Mouse (Mus musculus) forebrain, postnatal 0 days (tissue): ENCODE measurements at regions not wholly inside any gene's neighbourhood (a gene's known extent, or its start where the extent isn't known, plus 50 kb on each side); places are given as distances from the start of the nearest gene placed in this dataset.

Experiments used
- ATAC-seq: fragments of 200-750 bp; cut with Nextera tagmentation; 2 replicates; pipeline ENCODE4 v1.8.0; 2017; ENCODE audit warnings: mild to moderate bottlenecking, moderate library complexity
- DNase-seq: peaks from one replicate; pipeline ENCODE4 v3.0.0-alpha.2; 2015
- H3K27ac ChIP-seq: fragments of 300-500 bp; sonication (generic); 2 replicates; pipeline ENCODE4 v1.5.1; 2014; ENCODE audit warnings: low read depth, mild to moderate bottlenecking, antibody characterized with exemption, low read length, moderate library complexity, mixed read lengths
- H3K27me3 ChIP-seq: fragments of 300-500 bp; sonication (generic); 2 replicates; pipeline ENCODE4 v1.6.1; 2014; ENCODE audit warnings: mild to moderate bottlenecking, low read length, mixed read lengths; ENCODE audit not compliant: insufficient read depth
- H3K36me3 ChIP-seq: fragments of 300-500 bp; sonication (generic); 2 replicates; pipeline ENCODE4 v1.6.1; 2014; ENCODE audit warnings: mild to moderate bottlenecking, moderate library complexity; ENCODE audit not compliant: insufficient read depth
- H3K4me1 ChIP-seq: fragments of 300-500 bp; sonication (generic); 2 replicates; pipeline ENCODE4 v1.6.1; 2014; ENCODE audit warnings: antibody characterized with exemption; ENCODE audit not compliant: insufficient read depth
- H3K4me2 ChIP-seq: fragments of 300-500 bp; sonication (generic); 2 replicates; pipeline ENCODE4 v1.6.1; 2014; ENCODE audit warnings: low read depth, mild to moderate bottlenecking, moderate library complexity
- H3K4me3 ChIP-seq: fragments of 300-500 bp; sonication (generic); 2 replicates; pipeline ENCODE4 v1.5.1; 2014; ENCODE audit warnings: low read depth, low read length, mixed read lengths
- H3K9ac ChIP-seq: fragments of 300-500 bp; sonication (generic); 2 replicates; pipeline ENCODE4 v1.6.1; 2014; ENCODE audit warnings: mild to moderate bottlenecking
- H3K9me3 ChIP-seq: fragments of 300-500 bp; sonication (generic); 2 replicates; pipeline ENCODE4 v1.6.1; 2016; ENCODE audit warnings: low read length
- CTCF ChIP-seq: sonication (generic); IDR thresholded peaks from 2 replicates; pipeline ENCODE4 v1.5.1; 2016; ENCODE audit warnings: antibody characterized with exemption, control low read depth, low read depth
- WGBS: fragments of 180-500 bp; shearing (Covaris S2); extraction: QIAGEN DNeasy Blood & Tissue Kit; methylation state at CpG from one replicate; pipeline ENCODE4 v1.1.7; 2014; 5-methylcytosine and 5-hydroxymethylcytosine counted together

DNA sequence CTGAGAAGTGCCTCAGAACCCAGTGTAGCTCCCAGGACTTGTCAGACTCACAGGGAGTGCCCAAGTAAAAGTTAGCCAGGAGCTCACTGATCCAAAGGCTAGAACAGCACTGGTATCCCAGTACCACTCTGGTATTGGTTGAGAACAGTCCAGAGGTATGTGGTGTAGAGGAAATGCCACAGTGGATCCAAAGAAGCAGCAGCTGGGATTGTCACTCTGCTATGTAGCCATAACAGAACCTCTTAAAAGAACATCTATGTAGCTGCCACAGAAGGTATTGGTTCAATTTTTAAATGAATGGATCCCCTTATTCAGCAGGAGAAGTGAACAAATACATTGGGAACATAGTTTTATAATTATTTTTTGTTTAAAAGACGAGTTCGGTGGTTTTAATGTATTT lies 86.8 kb upstream of the Tsc22d2 start:
- no peaks in the 10 kb centered on the region for H3K27me3 ChIP-seq
- WGBS: 87% methylated on average over 2 of the region's 2 CpGs
- H3K9me3 ChIP-seq: no peaks in the 10 kb centered on the region
- H3K4me2 ChIP-seq: no peak overlapping the region
- TF ChIP-seq CTCF: no peak
- H3K36me3 ChIP-seq: no peaks in the 10 kb centered on the region
- H3K9ac ChIP-seq: no peak overlapping the region
- no peak for DNase-seq
- no peak for ATAC-seq
- no peak overlapping the region for H3K27ac ChIP-seq
- no peak overlapping the region for H3K4me3 ChIP-seq
- H3K4me1 ChIP-seq: no peaks in the 10 kb centered on the region

GRCm38 (mm10) chr3:58330186-58330585 lies 84.3 kb upstream of the Tsc22d2 start:
- no peaks in the 10 kb centered on the region; the same call in 1 of the 2 replicates for H3K4me1 ChIP-seq
- H3K36me3 ChIP-seq: no peaks in the 10 kb centered on the region
- H3K9ac ChIP-seq: no peak overlapping the region
- ATAC-seq (peak; percentile 73), DNase-seq (peak; percentile 53)
- H3K4me3 ChIP-seq: no peak overlapping the region
- WGBS: 38% methylated on average over 2 of the region's 2 CpGs
- H3K27me3 ChIP-seq: no peaks in the 10 kb centered on the region
- H3K9me3 ChIP-seq: no peaks in the 10 kb centered on the region
- H3K4me2 ChIP-seq: no peak overlapping the region
- no peak for TF ChIP-seq CTCF
- H3K27ac ChIP-seq: no peak overlapping the region

DNA sequence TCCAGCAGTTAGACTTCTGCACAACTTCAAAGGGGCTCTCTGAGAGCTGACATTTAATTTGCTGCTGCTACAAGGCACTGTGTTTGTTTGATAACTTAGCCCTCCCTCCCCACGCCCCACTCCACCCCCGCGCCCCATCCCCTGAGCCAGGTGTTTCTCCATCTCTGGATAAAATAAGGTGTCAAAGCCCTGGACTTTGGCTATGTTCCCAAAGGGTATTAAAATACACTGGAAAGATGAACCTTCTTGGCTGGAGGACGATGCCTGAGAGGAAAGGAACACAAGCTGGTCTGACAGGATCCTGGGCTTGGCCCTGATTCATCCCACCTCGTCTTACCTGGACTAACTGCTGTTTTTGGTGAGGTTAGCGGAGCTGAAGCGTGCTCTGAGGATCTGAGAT lies 80.5 kb upstream of the Tsc22d2 start:
- no peak for DNase-seq
- no peak for ATAC-seq

DNA sequence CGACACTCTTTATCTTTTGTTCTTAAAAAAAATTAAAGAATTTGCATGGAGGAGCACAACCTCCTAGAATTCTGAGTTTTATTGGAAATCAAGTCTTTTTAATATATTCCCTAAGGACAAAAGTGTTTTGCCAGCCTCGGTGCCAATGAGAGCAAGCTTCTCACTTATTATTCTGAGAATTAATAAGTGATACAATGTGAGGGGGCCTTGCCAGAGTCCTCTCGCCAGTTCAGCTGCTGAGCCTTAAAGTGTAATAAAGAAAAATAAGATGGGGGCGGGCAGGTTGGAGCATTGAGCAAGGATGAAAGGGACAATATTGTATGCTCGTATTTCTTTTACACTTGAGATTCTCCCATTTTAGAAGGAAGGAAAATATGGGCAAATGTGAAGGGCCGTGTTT lies 79.2 kb upstream of the Tsc22d2 start:
- H3K36me3 ChIP-seq: no peaks in the 10 kb centered on the region
- H3K4me1 ChIP-seq: peaks cover 5% of the 10 kb centered on the region; the same call in 1 of the 2 replicates
- H3K9ac ChIP-seq: no peak overlapping the region
- no peaks in the 10 kb centered on the region for H3K9me3 ChIP-seq
- no peaks in the 10 kb centered on the region for H3K27me3 ChIP-seq
- ATAC-seq: no peak; the same call in 1 of the 2 replicates
- DNase-seq: peak; percentile 5
- H3K27ac ChIP-seq: no peak overlapping the region
- 32% methylated on average over 6 of the region's 6 CpGs for WGBS
- no peak overlapping the region for H3K4me3 ChIP-seq
- no peak overlapping the region for H3K4me2 ChIP-seq
- no peak for TF ChIP-seq CTCF

More for the DNA sequence above, 80.5 kb upstream of the Tsc22d2 start:
- WGBS: 51% methylated on average over 7 of the region's 7 CpGs
- H3K4me3 ChIP-seq: no peak overlapping the region
- TF ChIP-seq CTCF: no peak
- H3K36me3 ChIP-seq: no peaks in the 10 kb centered on the region
- no peak overlapping the region for H3K27ac ChIP-seq
- no peaks in the 10 kb centered on the region for H3K27me3 ChIP-seq
- H3K4me1 ChIP-seq: peaks cover 5% of the 10 kb centered on the region; the same call in 1 of the 2 replicates
- no peak overlapping the region for H3K9ac ChIP-seq
- no peaks in the 10 kb centered on the region for H3K9me3 ChIP-seq
- no peak overlapping the region for H3K4me2 ChIP-seq

DNA sequence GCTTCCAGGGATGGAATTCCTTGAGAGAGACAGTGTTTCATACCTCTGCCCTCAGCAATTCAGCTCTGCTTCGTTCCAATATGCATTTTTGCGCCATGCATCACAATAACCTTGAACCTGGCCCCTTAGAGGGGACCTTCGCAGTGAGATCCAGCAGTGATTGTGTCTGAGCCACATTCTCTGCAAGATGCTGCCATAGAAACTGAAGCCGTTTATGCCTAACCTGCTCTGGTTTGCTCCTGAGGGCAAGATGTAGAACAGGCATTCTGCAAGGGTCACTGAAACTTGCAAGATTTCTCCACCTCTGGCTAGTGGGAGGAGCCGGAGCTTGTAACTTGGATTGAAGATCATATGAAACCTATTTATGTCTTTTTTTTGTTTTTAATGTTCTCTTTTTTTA lies 78.4 kb upstream of the Tsc22d2 start:
- DNase-seq (no peak), ATAC-seq (no peak)
- H3K4me2 ChIP-seq: no peak overlapping the region
- H3K9me3 ChIP-seq: no peaks in the 10 kb centered on the region
- H3K4me1 ChIP-seq: peaks cover 5% of the 10 kb centered on the region; the same call in 1 of the 2 replicates
- H3K27ac ChIP-seq: no peak overlapping the region
- H3K27me3 ChIP-seq: no peaks in the 10 kb centered on the region
- WGBS: 40% methylated on average over 5 of the region's 5 CpGs
- H3K36me3 ChIP-seq: no peaks in the 10 kb centered on the region
- no peak overlapping the region for H3K4me3 ChIP-seq
- no peak overlapping the region for H3K9ac ChIP-seq
- TF ChIP-seq CTCF: no peak

- Histone ChIP-seq H3K27me3 (no peaks in the 10 kb centered on the region), H3K27ac (no peak overlapping the region), H3K9me3 (no peaks in the 10 kb centered on the region), H3K4me3 (no peak overlapping the region), H3K36me3 (no peaks in the 10 kb centered on the region), H3K9ac (no peak overlapping the region), H3K4me2 (no peak overlapping the region), H3K4me1 (peaks cover 5% of the 10 kb centered on the region; the same call in 1 of the 2 replicates)
- no peak for TF ChIP-seq CTCF
- ATAC-seq (no peak), DNase-seq (no peak)
- WGBS: 92% methylated on average over 6 of the region's 6 CpGs
These were observed 77.9 kb upstream of the Tsc22d2 start for GRCm38 (mm10) chr3:58336590-58336989.

DNA sequence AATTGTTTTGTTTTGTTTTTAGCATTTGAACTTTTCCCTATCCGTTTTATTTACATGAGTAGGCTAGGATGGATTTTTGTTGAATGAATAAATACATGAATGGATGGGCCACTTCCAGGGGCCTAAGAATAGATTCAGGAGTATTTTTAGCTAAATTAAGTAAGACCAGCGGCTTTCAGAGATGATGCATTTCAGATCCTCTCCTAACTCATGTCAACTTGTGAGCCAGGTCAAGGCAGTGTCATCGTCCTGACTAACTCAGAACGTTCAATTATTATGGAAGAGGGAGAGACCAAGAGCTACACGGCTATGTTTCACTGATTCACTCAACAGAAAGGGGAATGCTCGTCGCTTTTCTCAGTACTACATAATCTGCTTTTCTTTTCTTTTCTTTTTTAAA lies 75.5 kb upstream of the Tsc22d2 start:
- no peaks in the 10 kb centered on the region for H3K27me3 ChIP-seq
- no peak for DNase-seq
- 79% methylated on average over 7 of the region's 7 CpGs for WGBS
- H3K9me3 ChIP-seq: no peaks in the 10 kb centered on the region
- peaks cover 5% of the 10 kb centered on the region; the same call in 1 of the 2 replicates for H3K4me1 ChIP-seq
- no peak overlapping the region for H3K4me3 ChIP-seq
- H3K4me2 ChIP-seq: no peak overlapping the region
- no peaks in the 10 kb centered on the region for H3K36me3 ChIP-seq
- no peak overlapping the region for H3K27ac ChIP-seq
- TF ChIP-seq CTCF: no peak
- no peak overlapping the region for H3K9ac ChIP-seq
- no peak for ATAC-seq
